Mouse (Mus musculus) testis, adult 2 months (tissue): ENCODE results near the gene Cat. TPM values are rescaled to one million over a fixed set of nuclear protein-coding genes. Genes with fewer than 3 reads are reported as not detected.

Experiments
- H3K27ac ChIP-seq: fragments of 200-500 bp; 2 replicates; pipeline ENCODE4 v1.5.1; 2012; ENCODE audit warnings: low read depth, low read length; ENCODE audit not compliant: control insufficient read depth, insufficient read depth
- H3K27me3 ChIP-seq: fragments of 200-500 bp; 2 replicates; pipeline ENCODE4 v1.6.1; 2012; ENCODE audit warnings: mild to moderate bottlenecking, low read length, moderate library complexity; ENCODE audit not compliant: control insufficient read depth, insufficient read depth
- H3K36me3 ChIP-seq: fragments of 200-500 bp; 2 replicates; pipeline ENCODE4 v1.6.1; 2012; ENCODE audit warnings: mild to moderate bottlenecking, low read length; ENCODE audit not compliant: control insufficient read depth, insufficient read depth
- H3K4me1 ChIP-seq: fragments of 200-500 bp; 2 replicates; pipeline ENCODE4 v1.6.1; 2012; ENCODE audit warnings: low read length; ENCODE audit not compliant: control insufficient read depth, insufficient read depth
- H3K4me3 ChIP-seq: fragments of 200-500 bp; 2 replicates; pipeline ENCODE4 v1.5.1; 2012; ENCODE audit warnings: low read depth, mild to moderate bottlenecking, low read length, moderate library complexity, mixed read lengths; ENCODE audit not compliant: control insufficient read depth
- CTCF ChIP-seq: fragments of 200-500 bp; IDR thresholded peaks from 2 replicates; pipeline ENCODE4 v1.5.1; 2012; ENCODE audit warnings: low read depth, mild to moderate bottlenecking, inconsistent platforms, low read length, moderate library complexity; ENCODE audit not compliant: control insufficient read depth, insufficient read depth, insufficient replicate concordance
- POLR2A ChIP-seq: fragments of 200-500 bp; IDR thresholded peaks from 2 replicates; pipeline ENCODE4 v1.6.1; 2012; ENCODE audit warnings: low read depth, mild to moderate bottlenecking, inconsistent platforms, low read length, moderate library complexity; ENCODE audit not compliant: control insufficient read depth
- polyA plus RNA-seq: library from polyadenylated mRNA; depleted of rRNA; stranded (reverse); fragments of >200 nt; gene quantifications from 2 replicates; pipeline ENCODE4 v1.2.3, GENCODE M21; 2012; rRNA removed

Cat gene
- 6.1 and 7.5 TPM in 2 replicates for polyA plus RNA-seq

GRCm38 (mm10) chr2:103484617-103485401, at the start of gene Cat:
Cat (minus strand) TSS chr2:103485160.
- Histone ChIP-seq H3K4me1 (peaks cover 9% of the 10 kb centered on the region), H3K4me3 (peak within 1 kb of the TSS; percentile 83), H3K36me3 (no peaks in the 10 kb centered on the region), H3K27me3 (no peaks in the 10 kb centered on the region), H3K27ac (peak within 1 kb of the TSS; percentile 75)
- TF ChIP-seq CTCF (no peak), POLR2A (peak; percentile 98)

- TF ChIP-seq CTCF, result no peak
- TF ChIP-seq POLR2A, result no peak
- no peak overlapping the region for H3K4me3 ChIP-seq
- H3K27ac ChIP-seq, result no peak overlapping the region
These were observed 40.6 kb upstream of the Cat start for GRCm38 (mm10) chr2:103525596-103525995.

GRCm38 (mm10) chr2:103516472-103516871, 31.5 kb upstream of the Cat start:
- H3K4me3 ChIP-seq, result no peak overlapping the region
- H3K36me3 ChIP-seq, result no peaks in the 10 kb centered on the region
- no peaks in the 10 kb centered on the region for H3K27me3 ChIP-seq
- TF ChIP-seq POLR2A, result no peak
- no peak for TF ChIP-seq CTCF
- H3K4me1 ChIP-seq, result no peaks in the 10 kb centered on the region
- H3K27ac ChIP-seq, result no peak overlapping the region

More at GRCm38 (mm10) chr2:103525596-103525995, 40.6 kb upstream of the Cat start:
- no peaks in the 10 kb centered on the region for H3K36me3 ChIP-seq
- no peaks in the 10 kb centered on the region for H3K27me3 ChIP-seq
- no peaks in the 10 kb centered on the region for H3K4me1 ChIP-seq

- Histone ChIP-seq H3K27ac (no peak overlapping the region), H3K4me1 (no peaks in the 10 kb centered on the region), H3K27me3 (no peaks in the 10 kb centered on the region), H3K4me3 (no peak overlapping the region), H3K36me3 (no peaks in the 10 kb centered on the region)
- no peak for TF ChIP-seq CTCF
- no peak for TF ChIP-seq POLR2A
These were observed 30.7 kb upstream of the Cat start for GRCm38 (mm10) chr2:103515513-103516180.

GRCm38 (mm10) chr2:103512066-103512795, 27.3 kb upstream of the Cat start:
- no peaks in the 10 kb centered on the region for H3K36me3 ChIP-seq
- no peak overlapping the region for H3K27ac ChIP-seq
- TF ChIP-seq CTCF (no peak), POLR2A (no peak)

GRCm38 (mm10) chr2:103511631-103512030, 26.7 kb upstream of the Cat start:
- TF ChIP-seq POLR2A, result no peak
- TF ChIP-seq CTCF, result no peak
- Histone ChIP-seq H3K4me1 (no peaks in the 10 kb centered on the region), H3K36me3 (no peaks in the 10 kb centered on the region), H3K4me3 (no peak overlapping the region), H3K27me3 (no peaks in the 10 kb centered on the region), H3K27ac (no peak overlapping the region)

More at GRCm38 (mm10) chr2:103512066-103512795, 27.3 kb upstream of the Cat start:
- H3K4me1 ChIP-seq, result no peaks in the 10 kb centered on the region
- H3K27me3 ChIP-seq, result no peaks in the 10 kb centered on the region
- no peak overlapping the region for H3K4me3 ChIP-seq

- no peaks in the 10 kb centered on the region for H3K36me3 ChIP-seq
- no peaks in the 10 kb centered on the region for H3K27me3 ChIP-seq
- TF ChIP-seq POLR2A (no peak), CTCF (no peak)
- H3K4me1 ChIP-seq, result no peaks in the 10 kb centered on the region
- H3K27ac ChIP-seq, result no peak overlapping the region
- no peak overlapping the region for H3K4me3 ChIP-seq
These were observed 26.1 kb upstream of the Cat start for GRCm38 (mm10) chr2:103511042-103511441.

- Histone ChIP-seq H3K4me3 (no peak overlapping the region), H3K4me1 (no peaks in the 10 kb centered on the region), H3K27me3 (no peaks in the 10 kb centered on the region), H3K27ac (no peak overlapping the region), H3K36me3 (no peaks in the 10 kb centered on the region)
- TF ChIP-seq CTCF (no peak), POLR2A (no peak)
These were observed 22.7 kb upstream of the Cat start for GRCm38 (mm10) chr2:103507651-103508050.
